Mouse (Mus musculus): Measurements from ENCODE around the gene Gm42906. TPM values are rescaled to one million over a fixed set of nuclear protein-coding genes. Genes with fewer than 3 reads are reported as not detected.

The Gm42906 gene
- polyA plus RNA-seq, 1 experiment from 2014 or later: not detected

- 3% methylated on average over 16 of the region's 16 CpGs for WGBS
- peak; percentile 0; the same call in 1 of the 2 replicates for ATAC-seq
- TF ChIP-seq CTCF (IDR thresholded peaks at IDR 0.05; ENCODE audit: low read depth): no peak
- Histone ChIP-seq H3K4me2 (replicated peaks; ENCODE audit: low read depth) (peak overlapping the region; percentile 78), H3K4me1 (replicated peaks; ENCODE audit: control insufficient read depth, insufficient read depth, low read length) (no peaks in the 10 kb centered on the region; the same call in 1 of the 2 replicates), H3K9me3 (ENCODE audit: control insufficient read depth) (no peaks in the 10 kb centered on the region), H3K27me3 (replicated peaks; ENCODE audit: control insufficient read depth, insufficient read depth, low read length) (no peaks in the 10 kb centered on the region), H3K36me3 (ENCODE audit: control insufficient read depth, insufficient read depth) (no peaks in the 10 kb centered on the region), H3K9ac (ENCODE audit: low read depth, low read length) (peak overlapping the region; percentile 52), H3K27ac (ENCODE audit: low read depth, low read length) (peak overlapping the region; percentile 74), H3K4me3 (ENCODE audit: low read depth, low read length) (peak overlapping the region; percentile 42)
Observed at GRCm38 (mm10) chr5:151367881-151368394, 60.0 kb downstream of the Gm42906 start.

- Histone ChIP-seq H3K4me2 (replicated peaks; ENCODE audit: low read depth) (peak overlapping the region; percentile 78), H3K4me1 (replicated peaks; ENCODE audit: control insufficient read depth, insufficient read depth, low read length) (no peaks in the 10 kb centered on the region; the same call in 1 of the 2 replicates), H3K27ac (ENCODE audit: low read depth, low read length) (0 out of 2 replicates have a peak overlapping the region, but pooled peaks have one; percentile 74), H3K4me3 (ENCODE audit: low read depth, low read length) (peak overlapping the region; percentile 42), H3K9me3 (ENCODE audit: control insufficient read depth) (no peaks in the 10 kb centered on the region), H3K27me3 (replicated peaks; ENCODE audit: control insufficient read depth, insufficient read depth, low read length) (no peaks in the 10 kb centered on the region), H3K36me3 (ENCODE audit: control insufficient read depth, insufficient read depth) (no peaks in the 10 kb centered on the region), H3K9ac (ENCODE audit: low read depth, low read length) (no peak overlapping the region)
- WGBS: 28% methylated on average over 1 of the region's 1 CpGs
- TF ChIP-seq CTCF (IDR thresholded peaks at IDR 0.05; ENCODE audit: low read depth): no peak
- no peak for ATAC-seq
Observed at GRCm38 (mm10) chr5:151367317-151367716, 60.6 kb downstream of the Gm42906 start.

- Histone ChIP-seq H3K36me3 (ENCODE audit: control insufficient read depth, insufficient read depth) (no peaks in the 10 kb centered on the region), H3K9ac (ENCODE audit: low read depth, low read length) (no peak overlapping the region), H3K4me3 (ENCODE audit: low read depth, low read length) (no peak overlapping the region), H3K27ac (ENCODE audit: low read depth, low read length) (no peak overlapping the region), H3K9me3 (ENCODE audit: control insufficient read depth) (no peaks in the 10 kb centered on the region), H3K4me1 (replicated peaks; ENCODE audit: control insufficient read depth, insufficient read depth, low read length) (no peaks in the 10 kb centered on the region; the same call in 1 of the 2 replicates), H3K4me2 (replicated peaks; ENCODE audit: low read depth) (no peak overlapping the region), H3K27me3 (replicated peaks; ENCODE audit: control insufficient read depth, insufficient read depth, low read length) (no peaks in the 10 kb centered on the region)
- ATAC-seq: no peak
- no peak for TF ChIP-seq CTCF (IDR thresholded peaks at IDR 0.05; ENCODE audit: low read depth)
- WGBS: 84% methylated on average over 3 of the region's 3 CpGs
Observed at GRCm38 (mm10) chr5:151363343-151364000, 64.5 kb downstream of the Gm42906 start.

GRCm38 (mm10) chr5:151349616-151350015 is 78.3 kb downstream of the Gm42906 start:
- Histone ChIP-seq H3K4me3 (ENCODE audit: low read depth, low read length) (no peak overlapping the region), H3K27me3 (replicated peaks; ENCODE audit: control insufficient read depth, insufficient read depth, low read length) (no peaks in the 10 kb centered on the region), H3K9me3 (ENCODE audit: control insufficient read depth) (no peaks in the 10 kb centered on the region), H3K27ac (ENCODE audit: low read depth, low read length) (no peak overlapping the region), H3K4me1 (replicated peaks; ENCODE audit: control insufficient read depth, insufficient read depth, low read length) (no peaks in the 10 kb centered on the region), H3K9ac (ENCODE audit: low read depth, low read length) (no peak overlapping the region), H3K36me3 (ENCODE audit: control insufficient read depth, insufficient read depth) (no peaks in the 10 kb centered on the region), H3K4me2 (replicated peaks; ENCODE audit: low read depth) (no peak overlapping the region)
- 69% methylated on average over 1 of the region's 1 CpGs for WGBS
- no peak for ATAC-seq
- no peak for TF ChIP-seq CTCF (IDR thresholded peaks at IDR 0.05; ENCODE audit: low read depth)

GRCm38 (mm10) chr5:151348418-151348817 is 79.5 kb downstream of the Gm42906 start:
- Histone ChIP-seq H3K4me3 (ENCODE audit: low read depth, low read length) (no peak overlapping the region), H3K36me3 (ENCODE audit: control insufficient read depth, insufficient read depth) (no peaks in the 10 kb centered on the region), H3K27ac (ENCODE audit: low read depth, low read length) (no peak overlapping the region), H3K4me1 (replicated peaks; ENCODE audit: control insufficient read depth, insufficient read depth, low read length) (no peaks in the 10 kb centered on the region), H3K9me3 (ENCODE audit: control insufficient read depth) (no peaks in the 10 kb centered on the region), H3K4me2 (replicated peaks; ENCODE audit: low read depth) (no peak overlapping the region), H3K27me3 (replicated peaks; ENCODE audit: control insufficient read depth, insufficient read depth, low read length) (no peaks in the 10 kb centered on the region), H3K9ac (ENCODE audit: low read depth, low read length) (no peak overlapping the region)
- no peak for ATAC-seq
- whole genome bisulfite sequencing: 75% methylated on average over 3 of the region's 3 CpGs
- TF ChIP-seq CTCF (IDR thresholded peaks at IDR 0.05; ENCODE audit: low read depth): no peak

- no peak for TF ChIP-seq CTCF (IDR thresholded peaks at IDR 0.05; ENCODE audit: low read depth)
- H3K9me3 ChIP-seq (ENCODE audit: control insufficient read depth): no peaks in the 10 kb centered on the region
- H3K4me1 ChIP-seq (replicated peaks; ENCODE audit: control insufficient read depth, insufficient read depth, low read length): no peaks in the 10 kb centered on the region
- no peaks in the 10 kb centered on the region for H3K36me3 ChIP-seq (ENCODE audit: control insufficient read depth, insufficient read depth)
- H3K9ac ChIP-seq (ENCODE audit: low read depth, low read length): no peak overlapping the region
- no peak overlapping the region for H3K4me3 ChIP-seq (ENCODE audit: low read depth, low read length)
- no peaks in the 10 kb centered on the region for H3K27me3 ChIP-seq (replicated peaks; ENCODE audit: control insufficient read depth, insufficient read depth, low read length)
- H3K4me2 ChIP-seq (replicated peaks; ENCODE audit: low read depth): no peak overlapping the region
- no peak for ATAC-seq
- H3K27ac ChIP-seq (ENCODE audit: low read depth, low read length): no peak overlapping the region
- 78% methylated on average over 8 of the region's 8 CpGs for WGBS
Observed at GRCm38 (mm10) chr5:151346626-151347025, 81.3 kb downstream of the Gm42906 start.
